Mouse (Mus musculus): ENCODE measurements around the gene Slc4a2.

Gene Slc4a2

DNA sequence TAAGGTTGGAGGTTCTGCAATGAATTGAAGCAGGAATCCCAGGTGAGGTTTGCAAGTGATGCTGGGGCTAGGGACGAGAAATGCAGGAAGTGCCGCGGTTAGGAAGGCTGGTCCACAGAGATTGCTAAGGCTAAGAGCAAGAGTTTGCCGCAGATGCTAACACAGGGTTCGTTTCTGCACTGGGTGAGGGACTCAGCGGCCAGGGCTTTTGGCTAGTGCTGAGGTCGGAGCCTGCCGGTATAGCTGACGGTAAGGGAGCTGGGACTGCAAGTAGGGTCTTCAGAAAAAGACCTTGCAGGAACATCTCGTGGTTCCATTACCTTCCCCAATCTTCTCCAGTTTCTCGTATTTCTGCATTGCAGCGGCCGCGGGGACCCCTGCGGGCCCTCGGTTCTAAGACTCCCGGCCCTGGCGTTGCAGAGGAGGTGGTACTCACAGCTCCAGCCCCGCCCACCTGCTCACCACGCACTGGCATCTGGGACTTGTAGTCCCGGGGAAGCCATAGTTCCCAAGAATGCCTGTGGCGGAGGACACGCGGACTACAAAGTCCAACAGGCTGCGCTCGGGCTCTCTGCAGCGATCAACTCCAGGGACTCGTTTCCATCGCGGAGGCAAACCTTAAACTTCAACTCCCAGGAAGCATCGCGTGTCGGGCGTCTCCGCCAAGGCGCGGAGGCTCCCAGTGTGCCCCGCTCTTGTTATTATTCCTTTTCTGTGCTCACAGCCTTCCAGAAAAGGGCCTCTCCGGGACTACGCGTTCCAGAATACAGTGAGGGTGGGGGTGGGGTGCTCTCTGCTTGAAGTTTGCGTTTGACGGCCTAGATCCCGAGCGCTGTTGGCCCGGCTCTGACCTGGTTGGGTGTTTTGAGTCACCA is at the start of gene Slc4a2, which contains the start of gene Cdk5:
Gene Slc4a2, plus strand, starts transcription at position 709 of the 875 bp plus-strand sequence.
Gene Cdk5, minus strand, starts transcription at position 402 of the 875 bp plus-strand sequence.
- in situ Hi-C loops (cut with MboI, MseI) = no loop called here

DNA sequence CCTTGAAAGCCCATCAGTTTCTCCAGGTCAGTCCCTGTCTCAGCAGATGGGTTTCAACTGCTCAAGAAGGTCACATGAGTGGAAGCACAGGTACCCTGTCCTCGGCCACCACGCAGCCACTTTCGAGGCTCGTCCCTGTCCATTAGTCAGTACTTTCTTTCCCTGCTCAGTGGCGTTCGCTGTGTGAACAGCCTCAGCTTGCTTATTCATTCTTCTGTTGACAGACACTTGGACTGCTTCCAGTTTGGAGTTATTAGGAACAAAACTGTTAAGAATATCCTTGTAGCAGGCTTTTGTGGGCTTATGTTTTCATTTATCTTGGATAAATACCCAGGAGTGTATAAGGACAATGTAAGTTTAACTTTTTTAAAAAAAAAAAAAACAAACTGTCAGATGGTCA is 49.4 kb upstream of the Slc4a2 start:
- in situ Hi-C loops (cut with MboI, MseI) = loop anchor here (10.0 kb wide), 1 partner anchor 509 kb away; no protein-coding TSS in a partner anchor

GRCm38 (mm10) chr5:24374666-24375328 is 48.8 kb upstream of the Slc4a2 start:
- in situ Hi-C loops (cut with MboI, MseI) = loop anchor here (10.0 kb wide), 1 partner anchor 510 kb away; no protein-coding TSS in a partner anchor

- in situ Hi-C loops (cut with MboI, MseI) = loop anchor here (10.0 kb wide), 1 partner anchor 514 kb away; no protein-coding TSS in a partner anchor
Measured at GRCm38 (mm10) chr5:24378700-24379099, 44.9 kb upstream of the Slc4a2 start.

GRCm38 (mm10) chr5:24379501-24379900 is 44.1 kb upstream of the Slc4a2 start:
- in situ Hi-C loops (cut with MboI, MseI) = loop anchor here (10.0 kb wide), 1 partner anchor 515 kb away; no protein-coding TSS in a partner anchor

DNA sequence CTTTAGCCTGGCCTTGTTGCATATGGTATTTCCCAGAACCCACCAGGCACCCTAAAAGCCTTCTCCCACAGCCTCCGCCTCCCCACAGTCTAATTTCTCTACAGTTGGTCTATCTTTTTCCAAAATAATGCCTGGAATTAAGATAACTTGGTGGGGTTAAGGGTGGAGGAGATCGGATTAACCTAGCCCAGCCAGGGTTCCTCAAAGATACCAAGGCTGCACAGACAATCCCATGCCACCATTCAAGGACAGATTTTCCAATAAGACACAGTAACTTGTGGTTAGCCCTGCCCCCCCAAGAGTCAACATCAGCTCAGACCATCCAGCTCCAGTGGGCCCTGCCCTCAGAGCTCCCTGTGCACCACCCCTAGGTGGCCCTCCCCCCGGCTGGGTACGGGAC is 43.1 kb upstream of the Slc4a2 start:
- in situ Hi-C loops (cut with MboI, MseI) = no loop called here

DNA sequence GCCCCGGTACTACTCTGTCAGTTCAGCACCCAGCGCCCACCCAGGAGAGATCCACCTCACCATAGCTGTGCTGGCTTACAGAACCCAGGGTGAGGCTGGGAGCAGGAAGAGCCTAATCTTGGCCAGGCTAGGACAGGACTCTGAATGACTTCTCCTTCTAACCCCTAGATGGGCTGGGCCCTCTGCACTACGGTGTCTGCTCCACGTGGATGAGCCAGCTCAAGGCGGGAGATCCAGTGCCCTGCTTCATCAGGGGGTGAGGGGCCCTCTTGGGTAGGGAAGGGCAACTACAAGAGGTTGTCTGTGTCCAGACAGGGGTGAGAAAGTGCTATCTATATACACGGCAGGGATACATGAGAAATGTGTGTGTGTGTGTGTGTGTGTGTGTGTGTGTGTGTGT is 42.2 kb upstream of the Slc4a2 start:
- in situ Hi-C loops (cut with MboI, MseI) = no loop called here

DNA sequence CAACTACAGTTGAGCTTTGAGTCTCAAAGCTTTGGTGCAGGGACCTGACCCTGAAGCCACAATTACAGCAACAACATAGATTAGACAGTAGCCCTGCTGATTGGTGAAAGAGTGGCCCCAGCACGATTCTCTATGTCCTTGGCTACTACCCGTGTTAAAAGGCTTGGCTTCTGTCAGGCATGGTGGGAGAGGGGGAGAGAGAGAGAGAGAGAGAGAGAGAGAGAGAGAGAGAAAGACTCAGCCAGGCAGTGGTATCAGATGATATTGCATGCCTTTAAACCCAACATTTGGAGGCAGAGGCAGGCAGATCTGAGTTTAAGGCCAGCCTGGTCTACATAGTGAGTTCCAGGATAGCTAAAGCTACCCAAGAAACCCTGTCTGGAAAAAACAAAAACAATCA is 41.6 kb upstream of the Slc4a2 start:
- in situ Hi-C loops (cut with MboI, MseI) = no loop called here

- in situ Hi-C loops (cut with MboI, MseI) = no loop called here
Measured at GRCm38 (mm10) chr5:24383026-24383859, 40.4 kb upstream of the Slc4a2 start.

GRCm38 (mm10) chr5:24384407-24384806 is 39.2 kb upstream of the Slc4a2 start:
- in situ Hi-C loops (cut with MboI, MseI) = no loop called here

- in situ Hi-C loops (cut with MboI, MseI) = no loop called here
Measured at GRCm38 (mm10) chr5:24385374-24385773, 38.3 kb upstream of the Slc4a2 start.

GRCm38 (mm10) chr5:24385887-24386550 is 37.6 kb upstream of the Slc4a2 start:
- in situ Hi-C loops (cut with MboI, MseI) = no loop called here

GRCm38 (mm10) chr5:24387264-24388241 is 36.1 kb upstream of the Slc4a2 start:
- in situ Hi-C loops (cut with MboI, MseI) = no loop called here

GRCm38 (mm10) chr5:24388246-24388915 is 35.3 kb upstream of the Slc4a2 start:
- in situ Hi-C loops (cut with MboI, MseI) = no loop called here

- in situ Hi-C loops (cut with MboI, MseI) = no loop called here
Measured at GRCm38 (mm10) chr5:24389011-24389657, 34.5 kb upstream of the Slc4a2 start.

DNA sequence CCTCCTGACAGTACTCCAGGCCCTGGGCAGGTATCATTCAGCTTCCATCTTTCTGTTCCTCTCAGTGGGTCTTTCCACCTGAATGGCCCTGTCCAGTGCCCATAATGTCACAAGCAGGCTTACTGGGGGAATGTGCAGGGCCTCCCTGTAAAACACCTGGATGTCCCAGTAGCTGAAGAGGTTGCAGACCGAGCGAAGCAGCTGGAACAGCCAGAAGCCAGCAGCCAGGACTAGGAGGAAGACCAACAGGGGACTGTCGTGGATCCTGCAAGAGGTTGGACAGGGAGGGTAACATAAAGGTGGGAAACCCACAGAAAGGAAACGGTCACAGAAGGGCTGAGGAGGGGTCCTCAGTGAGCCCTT is 34.0 kb upstream of the Slc4a2 start:
- in situ Hi-C loops (cut with MboI, MseI) = loop anchor here (10.0 kb wide), 2 partner anchors 295 to 595 kb away; partner anchors contain the start of gene Nub1

GRCm38 (mm10) chr5:24391864-24392263 is 31.8 kb upstream of the Slc4a2 start, which contains the start of gene Atg9b:
Atg9b (minus strand) TSS chr5:24392143.
- in situ Hi-C loops (cut with MboI, MseI) = loop anchor here (10.0 kb wide), 2 partner anchors 293 to 597 kb away; partner anchors contain the start of gene Nub1

- in situ Hi-C loops (cut with MboI, MseI) = loop anchor here (10.0 kb wide), 2 partner anchors 292 to 598 kb away; partner anchors contain the start of gene Nub1
Measured at GRCm38 (mm10) chr5:24392724-24393123, 30.9 kb upstream of the Slc4a2 start.

All from regulatory T cell (primary cell).